Mouse (Mus musculus): ENCODE results near the gene Mpped2.

DNA sequence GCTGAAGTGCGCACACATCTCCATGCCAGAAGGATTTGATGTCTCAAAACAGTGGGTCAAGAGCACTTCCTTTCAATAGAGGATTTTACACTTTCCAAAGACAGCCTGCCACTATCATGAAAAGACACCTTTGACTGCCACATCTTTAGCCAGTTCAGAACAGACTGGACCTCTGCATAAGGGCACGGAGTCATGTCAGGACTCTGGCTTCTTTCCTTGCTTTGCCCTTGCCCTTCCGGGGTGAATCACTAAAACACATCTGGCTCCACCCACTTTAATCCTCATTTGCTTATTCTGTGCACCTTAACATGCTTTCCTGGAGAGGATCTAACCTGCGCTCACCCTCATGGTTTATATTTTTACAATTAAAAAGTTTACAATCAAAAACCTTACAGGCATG is 40.3 kb upstream of the Mpped2 start:
- TF ChIP-seq CTCF (IDR thresholded peaks at IDR 0.05; ENCODE audit: low read depth) (no peak), EP300 (IDR thresholded peaks at IDR 0.05; ENCODE audit: low read depth) (no peak)
